In genomic region chr2:30106364-30106763, GRCm38 (mm10) we compare ENCODE assay signal across 9 mouse cellular contexts. TPM values are rescaled to one million over a fixed set of nuclear protein-coding genes. Genes with fewer than 3 reads are reported as not detected.
DNase-seq lines count a peak whose midpoint lies in the region; ATAC-seq lines count a peak whose summit lies in the region.
"Had no signal": no experiment of that assay in that cellular context is flagged by ENCODE, and none has a peak within 500 bp of the region (broad histone marks: within the 10 kb centered on the region; RNA-seq: fewer than 3 reads in every experiment).

No protein-coding gene starts in this region.

- H3K4me1 ChIP-seq in hindbrain, embryonic 10.5 days (replicated peaks), result no peaks in the 10 kb centered on the region
- H3K4me1 ChIP-seq in hindbrain, embryonic 16.5 days (ENCODE audit: control insufficient read depth, insufficient read depth, low read depth, low read length), result no peaks in the 10 kb centered on the region
- no peaks in the 10 kb centered on the region for H3K4me1 ChIP-seq in neural tube, embryonic 11.5 days (ENCODE audit: control insufficient read depth, insufficient read depth, low read length)

- H3K27me3 ChIP-seq in hindbrain, embryonic 10.5 days (ENCODE audit: insufficient read depth, poor library complexity, severe bottlenecking), result no peaks in the 10 kb centered on the region
- no peaks in the 10 kb centered on the region for H3K27me3 ChIP-seq in hindbrain, embryonic 16.5 days (replicated peaks; ENCODE audit: control insufficient read depth, insufficient read depth, low read length)
- no peaks in the 10 kb centered on the region for H3K27me3 ChIP-seq in neural tube, embryonic 11.5 days (ENCODE audit: control insufficient read depth, insufficient read depth, low read length)

- H3K4me3 ChIP-seq in hindbrain, embryonic 10.5 days, result no peak overlapping the region
- no peak overlapping the region for H3K4me3 ChIP-seq in hindbrain, embryonic 16.5 days (ENCODE audit: low read length)
- no peak overlapping the region for H3K4me3 ChIP-seq in neural tube, embryonic 11.5 days (ENCODE audit: low read depth, low read length)
- H3K4me3 ChIP-seq: myocyte had no signal

- no peak for ATAC-seq in hindbrain, embryonic 16.5 days
- no peak for ATAC-seq in neural tube, embryonic 11.5 days (ENCODE audit: insufficient read depth, low FRiP score, low TSS enrichment)

- H3K9me3 ChIP-seq in hindbrain, embryonic 10.5 days, result no peaks in the 10 kb centered on the region
- H3K9me3 ChIP-seq in hindbrain, embryonic 16.5 days (ENCODE audit: control insufficient read depth, low read length), result no peaks in the 10 kb centered on the region
- H3K9me3 ChIP-seq in neural tube, embryonic 11.5 days (ENCODE audit: control insufficient read depth, low read length), result no peaks in the 10 kb centered on the region

- peak; percentile 53 for DNase-seq in hindbrain, embryonic 10.5 days (ENCODE audit: low spot score)
- DNase-seq in urinary bladder, postnatal 25 days (ENCODE audit: low spot score), result peak; percentile 26
- no peak for DNase-seq in urinary bladder, adult 2 months (ENCODE audit: low spot score)
- peak; percentile 31 for DNase-seq in c-Kit-negative CD71-positive TER-119-positive erythroid progenitor cells, embryonic 14.5 days (ENCODE audit: low read depth, low spot score)
- DNase-seq in left cerebral cortex, postnatal 4 days, result peak; percentile 46
- peak; percentile 57 for DNase-seq in neural tube, embryonic 11.5 days (ENCODE audit: low spot score)
- no peak for DNase-seq in yolk sac, embryonic 10.5 days (ENCODE audit: low spot score)

- no peak overlapping the region for H3K4me2 ChIP-seq in hindbrain, embryonic 16.5 days (ENCODE audit: low read length)
- H3K4me2 ChIP-seq in neural tube, embryonic 11.5 days (ENCODE audit: low read depth), result no peak overlapping the region

- peaks cover 94% of the 10 kb centered on the region for H3K36me3 ChIP-seq in hindbrain, embryonic 10.5 days
- H3K36me3 ChIP-seq in hindbrain, embryonic 16.5 days (ENCODE audit: control insufficient read depth, insufficient read depth, low read length), result peaks cover 59% of the 10 kb centered on the region
- peaks cover 14% of the 10 kb centered on the region for H3K36me3 ChIP-seq in neural tube, embryonic 11.5 days (ENCODE audit: control insufficient read depth, insufficient read depth, low read length)

- intact Hi-C loops in left cerebral cortex, postnatal 4 days (cut with DNase I), result no loop called here

- H3K9ac ChIP-seq in hindbrain, embryonic 16.5 days (ENCODE audit: low read depth, low read length), result no peak overlapping the region
- H3K9ac ChIP-seq in neural tube, embryonic 11.5 days (ENCODE audit: low read length), result no peak overlapping the region

- H3K27ac ChIP-seq in hindbrain, embryonic 10.5 days, result no peak overlapping the region
- no peak overlapping the region for H3K27ac ChIP-seq in hindbrain, embryonic 16.5 days (ENCODE audit: low read depth, low read length)
- no peak overlapping the region for H3K27ac ChIP-seq in neural tube, embryonic 11.5 days (ENCODE audit: low read depth, low read length)

RNA-seq across cellular contexts. Expression of gene Zdhhc12, which starts 12.9 kb away (rescaled TPM):
- 37.6 and 41.5 TPM in 2 replicates for polyA plus RNA-seq in hindbrain, embryonic 10.5 days (2016; fragmentation: Nextera tagmentation; extraction: Ambion mirVana)
- polyA plus RNA-seq in hindbrain, embryonic 16.5 days (2015; fragmentation: Nextera tagmentation; extraction: Ambion mirVana), result 31.3 and 32.2 TPM in 2 replicates
- polyA plus RNA-seq in urinary bladder, adult 2 months (2012; rRNA removed), result 31.5 and 40.7 TPM in 2 replicates
- total RNA-seq in left cerebral cortex, postnatal 4 days (2021), result 10 to 100 TPM; 14.9 to 15.6 TPM
- polyA plus RNA-seq in neural tube, embryonic 11.5 days (2014; fragmentation: Nextera tagmentation; extraction: Ambion mirVana), result 28.3 and 31.1 TPM in 2 replicates

RNA-seq across cellular contexts. Expression of gene Zer1, which starts 18.0 kb away (rescaled TPM):
- polyA plus RNA-seq in hindbrain, embryonic 10.5 days (2016; fragmentation: Nextera tagmentation; extraction: Ambion mirVana), result 6.5 and 8.7 TPM in 2 replicates
- 10.4 and 11.3 TPM in 2 replicates for polyA plus RNA-seq in hindbrain, embryonic 16.5 days (2015; fragmentation: Nextera tagmentation; extraction: Ambion mirVana)
- 46.2 and 46.5 TPM in 2 replicates for polyA plus RNA-seq in urinary bladder, adult 2 months (2012; rRNA removed)
- 10 to 100 TPM; 80.8 to 88.0 TPM for total RNA-seq in left cerebral cortex, postnatal 4 days (2021)
- 5.4 and 5.9 TPM in 2 replicates for polyA plus RNA-seq in neural tube, embryonic 11.5 days (2014; fragmentation: Nextera tagmentation; extraction: Ambion mirVana)

RNA-seq across cellular contexts. Expression of gene Tbc1d13, which starts 27.2 kb away (rescaled TPM):
- polyA plus RNA-seq in hindbrain, embryonic 10.5 days (2016; fragmentation: Nextera tagmentation; extraction: Ambion mirVana), result 6.9 and 10.2 TPM in 2 replicates
- 8.8 and 10.0 TPM in 2 replicates for polyA plus RNA-seq in hindbrain, embryonic 16.5 days (2015; fragmentation: Nextera tagmentation; extraction: Ambion mirVana)
- polyA plus RNA-seq in urinary bladder, adult 2 months (2012; rRNA removed), result 29.2 and 29.5 TPM in 2 replicates
- 10 to 100 TPM; 84.9 to 87.6 TPM for total RNA-seq in left cerebral cortex, postnatal 4 days (2021)
- 12.4 and 15.3 TPM in 2 replicates for polyA plus RNA-seq in neural tube, embryonic 11.5 days (2014; fragmentation: Nextera tagmentation; extraction: Ambion mirVana)

RNA-seq across cellular contexts. Expression of gene Pkn3, which starts 28.9 kb away (rescaled TPM):
- polyA plus RNA-seq in hindbrain, embryonic 10.5 days (2016; fragmentation: Nextera tagmentation; extraction: Ambion mirVana), result 9.7 TPM in 2 replicates
- 1.6 and 2.1 TPM in 2 replicates for polyA plus RNA-seq in hindbrain, embryonic 16.5 days (2015; fragmentation: Nextera tagmentation; extraction: Ambion mirVana)
- polyA plus RNA-seq in urinary bladder, adult 2 months (2012; rRNA removed), result 18.6 and 22.3 TPM in 2 replicates
- 1 to 10 TPM; 2.1 to 2.6 TPM for total RNA-seq in left cerebral cortex, postnatal 4 days (2021)
- polyA plus RNA-seq in neural tube, embryonic 11.5 days (2014; fragmentation: Nextera tagmentation; extraction: Ambion mirVana), result 6.7 and 7.0 TPM in 2 replicates

RNA-seq across cellular contexts. Expression of gene Set, which starts 49.2 kb away (rescaled TPM):
- 607 and 799 TPM in 2 replicates for polyA plus RNA-seq in hindbrain, embryonic 10.5 days (2016; fragmentation: Nextera tagmentation; extraction: Ambion mirVana)
- 284 and 285 TPM in 2 replicates for polyA plus RNA-seq in hindbrain, embryonic 16.5 days (2015; fragmentation: Nextera tagmentation; extraction: Ambion mirVana)
- 114 and 146 TPM in 2 replicates for polyA plus RNA-seq in urinary bladder, adult 2 months (2012; rRNA removed)
- 100 to 1,000 TPM; 323 to 344 TPM for total RNA-seq in left cerebral cortex, postnatal 4 days (2021)
- 647 and 654 TPM in 2 replicates for polyA plus RNA-seq in neural tube, embryonic 11.5 days (2014; fragmentation: Nextera tagmentation; extraction: Ambion mirVana)

Comparison
In these comparisons a context has a peak if more than half of its experiments do, and no peak if none do; other contexts are left out.
1. DNase-seq: peak in hindbrain, embryonic 10.5 days (single experiment), urinary bladder, postnatal 25 days (single experiment), c-Kit-negative CD71-positive TER-119-positive erythroid progenitor cells, embryonic 14.5 days (single experiment), left cerebral cortex, postnatal 4 days (single experiment) and neural tube, embryonic 11.5 days (single experiment); none in urinary bladder, adult 2 months (single experiment) and yolk sac, embryonic 10.5 days (single experiment).